ENCODE assay signal across 20 mouse cellular contexts in the genomic region with DNA sequence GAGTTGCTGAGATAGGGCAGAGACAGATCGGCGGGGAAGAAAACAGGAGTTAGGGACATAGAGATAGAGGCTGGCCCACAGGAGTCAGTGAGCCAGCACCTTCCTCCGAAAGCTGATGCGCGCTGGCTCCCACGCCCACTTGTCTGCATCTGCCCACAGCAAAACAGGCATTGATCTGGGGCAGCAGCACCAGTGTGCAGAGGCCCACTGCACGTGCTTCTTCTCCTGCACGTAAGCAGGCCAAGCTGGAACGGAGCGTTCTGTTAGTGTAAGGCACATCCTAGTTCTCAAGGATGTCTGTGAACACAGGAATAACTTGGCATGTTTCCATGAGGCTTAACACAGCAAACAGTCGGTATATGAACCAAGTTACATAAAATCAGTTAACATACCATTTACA. TPM values are rescaled to one million over a fixed set of nuclear protein-coding genes. Genes with fewer than 3 reads are reported as not detected.
DNase-seq lines count a peak whose midpoint lies in the region; ATAC-seq and TF ChIP-seq lines count a peak whose summit lies in the region.
"Had no signal": no experiment of that assay in that cellular context is flagged by ENCODE, and none has a peak within 500 bp of the region (broad histone marks: within the 10 kb centered on the region; RNA-seq: fewer than 3 reads in every experiment).

No protein-coding gene starts in this region.

- TF ChIP-seq CTCF in stomach, postnatal 0 days (IDR thresholded peaks at IDR 0.05; ENCODE audit: low read depth) = no peak

- no peak for ATAC-seq in cerebellum, adult (ENCODE audit: insufficient number of reproducible peaks, low FRiP score, low TSS enrichment)
- no peak for ATAC-seq in stomach, embryonic 16.5 days (ENCODE audit: insufficient read depth, low FRiP score)
- no peak for ATAC-seq in stomach, postnatal 0 days (ENCODE audit: low FRiP score, low TSS enrichment)

- TF ChIP-seq EP300 in stomach, postnatal 0 days (optimal IDR thresholded peaks at IDR 0.05) = no peak

- no peak overlapping the region for H3K27ac ChIP-seq in stomach, embryonic 16.5 days (ENCODE audit: low read length)
- no peak overlapping the region for H3K27ac ChIP-seq in stomach, postnatal 0 days (replicated peaks)
- H3K27ac ChIP-seq: forebrain, embryonic 13.5 days; heart, adult 2 months; heart, embryonic 15.5 days; neural tube, embryonic 13.5 days had no signal

- H3K9ac ChIP-seq in stomach, embryonic 16.5 days (ENCODE audit: low read length) = peak overlapping the region; percentile 28; the same call in 1 of the 2 replicates
- no peak overlapping the region for H3K9ac ChIP-seq in stomach, postnatal 0 days (ENCODE audit: low read length)
- H3K9ac ChIP-seq: heart, embryonic 15.5 days; liver, postnatal 0 days; neural tube, embryonic 13.5 days had no signal

- no peaks in the 10 kb centered on the region for H3K9me3 ChIP-seq in stomach, embryonic 16.5 days (replicated peaks; ENCODE audit: control insufficient read depth, low read length)
- no peaks in the 10 kb centered on the region for H3K9me3 ChIP-seq in stomach, postnatal 0 days (ENCODE audit: control insufficient read depth, low read length)
- H3K9me3 ChIP-seq: forebrain, embryonic 13.5 days; heart, embryonic 15.5 days; neural tube, embryonic 13.5 days had no signal

- WGBS in stomach, embryonic 16.5 days = 72% methylated on average over 11 of the region's 11 CpGs
- WGBS in stomach, postnatal 0 days = 68% methylated on average over 11 of the region's 11 CpGs

- H3K4me3 ChIP-seq in stomach, embryonic 16.5 days (replicated peaks; ENCODE audit: low read length) = no peak overlapping the region
- H3K4me3 ChIP-seq in stomach, postnatal 0 days (ENCODE audit: low read depth, low read length) = no peak overlapping the region
- H3K4me3 ChIP-seq: forebrain, embryonic 13.5 days; heart, adult 2 months; heart, embryonic 15.5 days; neural tube, embryonic 13.5 days had no signal

- H3K4me2 ChIP-seq in stomach, embryonic 16.5 days (ENCODE audit: low read depth, low read length) = no peak overlapping the region
- no peak overlapping the region for H3K4me2 ChIP-seq in stomach, postnatal 0 days (replicated peaks; ENCODE audit: low read depth)
- H3K4me2 ChIP-seq: forebrain, embryonic 13.5 days; heart, embryonic 15.5 days; neural tube, embryonic 13.5 days had no signal

- H3K27me3 ChIP-seq in stomach, embryonic 16.5 days (ENCODE audit: control insufficient read depth, insufficient read depth, low read length) = no peaks in the 10 kb centered on the region; the same call in 1 of the 2 replicates
- no peaks in the 10 kb centered on the region for H3K27me3 ChIP-seq in stomach, postnatal 0 days (ENCODE audit: control insufficient read depth, insufficient read depth, low read length)

- no peaks in the 10 kb centered on the region for H3K4me1 ChIP-seq in stomach, embryonic 16.5 days (ENCODE audit: control insufficient read depth, insufficient read depth, low read length)
- H3K4me1 ChIP-seq in stomach, postnatal 0 days (replicated peaks; ENCODE audit: control insufficient read depth, insufficient read depth) = no peaks in the 10 kb centered on the region

- DNase-seq in cerebellum, adult 9-11 months = peak; percentile 57
- DNase-seq in layer of hippocampus, adult 9-11 months = peak; percentile 47
- no peak for DNase-seq in layer of hippocampus, postnatal 14 days (ENCODE audit: low spot score in 2 of 2)
- no peak for DNase-seq in stomach, postnatal 0 days (ENCODE audit: low spot score)
- DNase-seq in c-Kit-positive CD71-positive TER-119-positive erythroid progenitor cells, embryonic 14.5 days (ENCODE audit: low spot score) = no peak

- H3K36me3 ChIP-seq in stomach, embryonic 16.5 days (ENCODE audit: control insufficient read depth, insufficient read depth, low read length) = no peaks in the 10 kb centered on the region
- no peaks in the 10 kb centered on the region for H3K36me3 ChIP-seq in stomach, postnatal 0 days (ENCODE audit: control insufficient read depth, insufficient read depth, low read length)
- H3K36me3 ChIP-seq: heart, embryonic 15.5 days; neural tube, embryonic 13.5 days had no signal

RNA-seq across cellular contexts. Expression of gene Ccdc155, which starts 5.7 kb away (rescaled TPM):
- 1 to 10 TPM; 2.0 to 2.7 TPM for total RNA-seq in layer of hippocampus, postnatal 14 days (2021)
- 0.55 and 1.5 TPM in 2 replicates for polyA plus RNA-seq in stomach, embryonic 16.5 days (2015; fragmentation: Nextera tagmentation; extraction: Ambion mirVana)
- 0.07 and 0.13 TPM in 2 replicates for polyA plus RNA-seq in stomach, postnatal 0 days (2015; fragmentation: Nextera tagmentation; extraction: Ambion mirVana)
- total RNA-seq: heart, adult 2 months had no signal
- polyA plus RNA-seq: liver, postnatal 0 days had no signal

RNA-seq across cellular contexts. Expression of gene Dkkl1, which starts 13.0 kb away (rescaled TPM):
- total RNA-seq in layer of hippocampus, postnatal 14 days (2021) = 1 to 10 TPM; 2.6 to 3.3 TPM
- polyA plus RNA-seq in stomach, embryonic 16.5 days (2015; fragmentation: Nextera tagmentation; extraction: Ambion mirVana) = 2.1 and 4.9 TPM in 2 replicates
- polyA plus RNA-seq in stomach, postnatal 0 days (2015; fragmentation: Nextera tagmentation; extraction: Ambion mirVana) = 48.4 TPM in 2 replicates
- total RNA-seq: adrenal gland, postnatal 25 days; gastrocnemius, adult 8-10 months; heart, adult 2 months had no signal

RNA-seq across cellular contexts. Expression of gene Tead2, which starts 16.6 kb away (rescaled TPM):
- total RNA-seq in layer of hippocampus, postnatal 14 days (2021) = 10 to 100 TPM in 1 of 2 experiments, 1 to 10 TPM in 1; 6.9 to 11.5 TPM
- 93.9 and 101 TPM in 2 replicates for polyA plus RNA-seq in stomach, embryonic 16.5 days (2015; fragmentation: Nextera tagmentation; extraction: Ambion mirVana)
- 26.8 and 29.5 TPM in 2 replicates for polyA plus RNA-seq in stomach, postnatal 0 days (2015; fragmentation: Nextera tagmentation; extraction: Ambion mirVana)
- total RNA-seq: megakaryocyte-erythroid progenitor cell, adult 5-6 weeks had no signal

RNA-seq across cellular contexts. Expression of gene Pth2, which starts 18.2 kb away (rescaled TPM):
- not detected for total RNA-seq in layer of hippocampus, postnatal 14 days (2021)
- not detected in 2 replicates for polyA plus RNA-seq in stomach, embryonic 16.5 days (2015; fragmentation: Nextera tagmentation; extraction: Ambion mirVana)
- not detected in 2 replicates for polyA plus RNA-seq in stomach, postnatal 0 days (2015; fragmentation: Nextera tagmentation; extraction: Ambion mirVana)
- total RNA-seq: adrenal gland, postnatal 25 days; gastrocnemius, adult 8-10 months; heart, adult 2 months; hematopoietic stem cell, adult 5-6 weeks; left cerebral cortex, adult 18-20 months; megakaryocyte-erythroid progenitor cell, adult 5-6 weeks had no signal
- polyA plus RNA-seq: forebrain, embryonic 13.5 days; heart, adult 2 months; heart, embryonic 15.5 days; inflammation-experienced regulatory T-cells, adult 6 months; liver, postnatal 0 days; neural tube, embryonic 13.5 days; stomach, embryonic 14.5 days; thymus, postnatal 0 days had no signal

RNA-seq across cellular contexts. Expression of gene Gfy, which starts 19.6 kb away (rescaled TPM):
- under 1 TPM in 1 of 2 experiments, not detected in 1; 0.26 TPM for total RNA-seq in layer of hippocampus, postnatal 14 days (2021)
- polyA plus RNA-seq in stomach, embryonic 16.5 days (2015; fragmentation: Nextera tagmentation; extraction: Ambion mirVana) = not detected in 2 replicates
- not detected in 2 replicates for polyA plus RNA-seq in stomach, postnatal 0 days (2015; fragmentation: Nextera tagmentation; extraction: Ambion mirVana)
- total RNA-seq: adrenal gland, postnatal 25 days; gastrocnemius, adult 8-10 months; heart, adult 2 months; hematopoietic stem cell, adult 5-6 weeks had no signal
- polyA plus RNA-seq: forebrain, embryonic 13.5 days; heart, adult 2 months; heart, embryonic 15.5 days; inflammation-experienced regulatory T-cells, adult 6 months; liver, postnatal 0 days; neural tube, embryonic 13.5 days; stomach, embryonic 14.5 days; thymus, postnatal 0 days had no signal

Comparison
In these comparisons a context has a peak if more than half of its experiments do, and no peak if none do; other contexts are left out.
1. DNase-seq: peak in cerebellum, adult 9-11 months (single experiment) and layer of hippocampus, adult 9-11 months (single experiment); none in layer of hippocampus, postnatal 14 days (0 of 2), stomach, postnatal 0 days (single experiment) and c-Kit-positive CD71-positive TER-119-positive erythroid progenitor cells, embryonic 14.5 days (single experiment).